ENCODE assay signal across 7 mouse cellular contexts in the genomic region with DNA sequence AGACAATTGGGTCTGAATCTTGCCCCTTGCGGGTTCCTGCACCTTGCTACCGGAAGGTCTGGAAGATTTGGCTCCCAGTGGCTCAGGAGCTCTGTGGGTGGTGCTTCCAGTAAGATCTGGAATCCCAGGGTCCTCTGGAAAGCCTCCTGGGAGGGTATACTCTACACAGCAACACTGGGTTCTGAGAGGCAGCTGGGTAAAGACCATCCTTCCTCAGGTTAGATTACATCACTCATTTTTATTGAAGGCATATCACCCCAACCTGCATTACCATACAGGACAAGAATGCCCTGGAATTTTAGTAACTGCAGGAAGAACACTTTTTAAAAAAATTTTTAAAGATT. TPM values are rescaled to one million over a fixed set of nuclear protein-coding genes. Genes with fewer than 3 reads are reported as not detected.
DNase-seq lines count a peak whose midpoint lies in the region; ATAC-seq and TF ChIP-seq lines count a peak whose summit lies in the region.

No protein-coding gene starts in this region.

- no peaks in the 10 kb centered on the region for H3K36me3 ChIP-seq in lung, postnatal 0 days (ENCODE audit: insufficient read depth, low read length)
- H3K36me3 ChIP-seq in forebrain, embryonic 13.5 days (ENCODE audit: poor library complexity, severe bottlenecking), result no peaks in the 10 kb centered on the region
- no peaks in the 10 kb centered on the region for H3K36me3 ChIP-seq in limb, embryonic 13.5 days
- H3K36me3 ChIP-seq in stomach, embryonic 15.5 days, result no peaks in the 10 kb centered on the region

- H3K4me2 ChIP-seq in lung, postnatal 0 days (replicated peaks; ENCODE audit: low read depth, low read length), result peak overlapping the region; percentile 54
- peak overlapping the region; percentile 61 for H3K4me2 ChIP-seq in forebrain, embryonic 13.5 days
- H3K4me2 ChIP-seq in limb, embryonic 13.5 days (replicated peaks), result peak overlapping the region; percentile 64
- peak overlapping the region; percentile 57 for H3K4me2 ChIP-seq in stomach, embryonic 15.5 days

- WGBS in lung, postnatal 0 days, result 8% methylated on average over 2 of the region's 2 CpGs
- WGBS in forebrain, embryonic 13.5 days, result 28% methylated on average over 2 of the region's 2 CpGs
- WGBS in limb, embryonic 13.5 days, result 32% methylated on average over 2 of the region's 2 CpGs
- 33% methylated on average over 2 of the region's 2 CpGs for WGBS in stomach, embryonic 15.5 days

- TF ChIP-seq EP300 in lung, postnatal 0 days (IDR thresholded peaks at IDR 0.05), result no peak

- TF ChIP-seq CTCF in lung, postnatal 0 days (IDR thresholded peaks at IDR 0.05), result no peak

- ATAC-seq in lung, postnatal 0 days, result no peak
- peak; percentile 69 for ATAC-seq in forebrain, embryonic 13.5 days
- no peak for ATAC-seq in limb, embryonic 13.5 days (ENCODE audit: low FRiP score, low read depth)
- no peak for ATAC-seq in stomach, embryonic 15.5 days (ENCODE audit: insufficient read depth, low FRiP score, low read depth)

- 0 out of 2 replicates have a peak, but pooled peaks cover 3% of the 10 kb centered on the region for H3K4me1 ChIP-seq in lung, postnatal 0 days (ENCODE audit: insufficient read depth, low read depth, low read length)
- 0 out of 2 replicates have a peak, but pooled peaks cover 4% of the 10 kb centered on the region for H3K4me1 ChIP-seq in forebrain, embryonic 13.5 days
- H3K4me1 ChIP-seq in limb, embryonic 13.5 days, result peaks cover 3% of the 10 kb centered on the region
- H3K4me1 ChIP-seq in stomach, embryonic 15.5 days, result no peaks in the 10 kb centered on the region

- no peaks in the 10 kb centered on the region for H3K9me3 ChIP-seq in lung, postnatal 0 days (ENCODE audit: low read length)
- H3K9me3 ChIP-seq in forebrain, embryonic 13.5 days (replicated peaks), result no peaks in the 10 kb centered on the region
- no peaks in the 10 kb centered on the region for H3K9me3 ChIP-seq in limb, embryonic 13.5 days
- H3K9me3 ChIP-seq in stomach, embryonic 15.5 days, result no peaks in the 10 kb centered on the region

- H3K9ac ChIP-seq in lung, postnatal 0 days (replicated peaks; ENCODE audit: low read depth), result 0 out of 2 replicates have a peak overlapping the region, but pooled peaks have one; percentile 36
- H3K9ac ChIP-seq in forebrain, embryonic 13.5 days, result peak overlapping the region; percentile 72
- peak overlapping the region; percentile 57 for H3K9ac ChIP-seq in limb, embryonic 13.5 days
- H3K9ac ChIP-seq in stomach, embryonic 15.5 days, result no peak overlapping the region

- no peak overlapping the region for H3K27ac ChIP-seq in lung, postnatal 0 days (ENCODE audit: low read length)
- peak overlapping the region; percentile 53; the same call in 1 of the 2 replicates for H3K27ac ChIP-seq in forebrain, embryonic 13.5 days
- H3K27ac ChIP-seq in limb, embryonic 13.5 days, result no peak overlapping the region
- no peak overlapping the region for H3K27ac ChIP-seq in stomach, embryonic 15.5 days

- H3K27me3 ChIP-seq in lung, postnatal 0 days (replicated peaks; ENCODE audit: insufficient read depth, low read length), result no peaks in the 10 kb centered on the region
- no peaks in the 10 kb centered on the region for H3K27me3 ChIP-seq in forebrain, embryonic 13.5 days
- peaks cover 8% of the 10 kb centered on the region for H3K27me3 ChIP-seq in limb, embryonic 13.5 days
- H3K27me3 ChIP-seq in stomach, embryonic 15.5 days (replicated peaks), result no peaks in the 10 kb centered on the region

- no peak for DNase-seq in lung, postnatal 0 days (ENCODE audit: low spot score)
- no peak for DNase-seq in lung, postnatal 25 days (ENCODE audit: low spot score)
- no peak for DNase-seq in frontal cortex, adult 2 months (ENCODE audit: extremely low spot score in 1 of 2, low spot score in 1 of 2)
- DNase-seq in spleen, postnatal 10 days (ENCODE audit: low spot score in 2 of 2), result no peak

- H3K4me3 ChIP-seq in lung, postnatal 0 days (ENCODE audit: low read depth, low read length), result peak overlapping the region; percentile 32
- H3K4me3 ChIP-seq in forebrain, embryonic 13.5 days, result peak overlapping the region; percentile 43
- peak overlapping the region; percentile 48 for H3K4me3 ChIP-seq in limb, embryonic 13.5 days
- peak overlapping the region; percentile 40 for H3K4me3 ChIP-seq in stomach, embryonic 15.5 days (replicated peaks)

RNA-seq across cellular contexts. Expression of a gene that starts 20.1 kb away (rescaled TPM):
- 8.6 and 11.0 TPM in 2 replicates for polyA plus RNA-seq in lung, postnatal 0 days (2015; fragmentation: Nextera tagmentation; extraction: Ambion mirVana)
- 0.44 and 0.94 TPM in 2 replicates for polyA plus RNA-seq in forebrain, embryonic 13.5 days (2015; fragmentation: Nextera tagmentation; extraction: Ambion mirVana)
- 47.6 and 53.5 TPM in 2 replicates for polyA plus RNA-seq in limb, embryonic 13.5 days (2015; fragmentation: Nextera tagmentation; extraction: Ambion mirVana)
- 1.6 and 4.9 TPM in 2 replicates for polyA plus RNA-seq in stomach, embryonic 15.5 days (2015; fragmentation: Nextera tagmentation; extraction: Ambion mirVana)
- polyA plus RNA-seq in frontal cortex, adult 2 months (2012; rRNA removed), result 0.32 and 0.40 TPM in 2 replicates

RNA-seq across cellular contexts. Expression of a gene that starts 58.5 kb away (rescaled TPM):
- polyA plus RNA-seq in lung, postnatal 0 days (2015; fragmentation: Nextera tagmentation; extraction: Ambion mirVana), result 1.2 TPM in 2 replicates
- 5.4 and 6.1 TPM in 2 replicates for polyA plus RNA-seq in forebrain, embryonic 13.5 days (2015; fragmentation: Nextera tagmentation; extraction: Ambion mirVana)
- polyA plus RNA-seq in limb, embryonic 13.5 days (2015; fragmentation: Nextera tagmentation; extraction: Ambion mirVana), result 4.5 and 4.8 TPM in 2 replicates
- 7.9 and 8.4 TPM in 2 replicates for polyA plus RNA-seq in stomach, embryonic 15.5 days (2015; fragmentation: Nextera tagmentation; extraction: Ambion mirVana)
- 6.0 and 7.1 TPM in 2 replicates for polyA plus RNA-seq in frontal cortex, adult 2 months (2012; rRNA removed)
